Mouse (Mus musculus): ENCODE measurements around the gene Ndel1. TPM values are rescaled to one million over a fixed set of nuclear protein-coding genes. Genes with fewer than 3 reads are reported as not detected.
"Not testable (repeated sequence)": the region's sequence is repeated elsewhere in the genome, so short reads cannot be mapped to it uniquely, and the experiment has no call there.

Ndel1 gene
- total RNA-seq, 2 experiments from 2014 or later, result 76.9 to 85.9 TPM

DNA sequence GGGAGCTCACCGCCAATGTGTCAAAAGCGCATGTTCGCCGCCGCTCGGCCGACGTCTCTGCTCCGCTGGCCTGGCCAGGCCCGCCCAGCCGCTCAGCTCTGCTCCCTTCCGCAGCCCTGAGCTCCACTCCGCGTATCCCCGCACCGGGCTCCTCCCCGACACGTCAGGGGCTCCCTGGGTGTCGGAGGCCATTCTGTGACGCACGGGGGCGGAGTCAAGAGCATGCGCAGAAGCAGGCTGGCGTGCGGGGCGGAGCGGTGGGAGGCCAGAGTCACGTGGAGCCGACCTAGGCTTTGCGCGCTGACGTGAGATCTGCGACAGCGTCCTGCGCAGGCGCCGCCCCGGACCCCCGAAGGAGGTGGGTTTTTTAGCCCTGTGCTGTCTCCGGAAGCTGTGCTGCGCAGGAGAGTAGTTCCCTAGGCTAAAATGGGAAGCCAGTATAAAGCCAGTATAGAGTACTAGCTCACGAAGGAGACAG lies 18.7 kb downstream of the Ndel1 start:
- peak; percentile 100 for DNase-seq (ENCODE audit: low spot score in 2 of 2)

DNA sequence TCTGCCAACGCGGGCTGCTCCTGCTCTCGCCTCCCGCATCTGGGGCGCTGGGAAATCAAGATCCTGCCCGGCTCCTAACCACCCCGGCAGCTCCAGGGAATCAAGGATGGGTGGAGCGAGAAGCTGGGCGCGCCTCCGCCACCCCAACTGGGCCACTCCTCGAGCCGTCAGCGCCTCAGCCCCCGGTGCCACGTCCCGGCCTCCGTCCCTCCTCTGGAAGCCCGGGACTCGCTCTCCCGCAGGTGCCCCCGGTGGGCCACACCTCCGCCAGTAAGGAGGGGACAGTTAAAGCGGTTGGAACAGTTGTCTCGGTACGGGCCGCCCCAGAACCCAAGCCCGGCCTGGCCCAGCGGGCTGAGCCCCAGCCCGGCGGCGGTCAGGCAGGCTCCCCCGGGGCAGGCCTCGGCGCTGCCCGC lies 19.2 kb downstream of the Ndel1 start:
- peak; percentile 74 to 78 for DNase-seq (ENCODE audit: low spot score in 2 of 2)

DNA sequence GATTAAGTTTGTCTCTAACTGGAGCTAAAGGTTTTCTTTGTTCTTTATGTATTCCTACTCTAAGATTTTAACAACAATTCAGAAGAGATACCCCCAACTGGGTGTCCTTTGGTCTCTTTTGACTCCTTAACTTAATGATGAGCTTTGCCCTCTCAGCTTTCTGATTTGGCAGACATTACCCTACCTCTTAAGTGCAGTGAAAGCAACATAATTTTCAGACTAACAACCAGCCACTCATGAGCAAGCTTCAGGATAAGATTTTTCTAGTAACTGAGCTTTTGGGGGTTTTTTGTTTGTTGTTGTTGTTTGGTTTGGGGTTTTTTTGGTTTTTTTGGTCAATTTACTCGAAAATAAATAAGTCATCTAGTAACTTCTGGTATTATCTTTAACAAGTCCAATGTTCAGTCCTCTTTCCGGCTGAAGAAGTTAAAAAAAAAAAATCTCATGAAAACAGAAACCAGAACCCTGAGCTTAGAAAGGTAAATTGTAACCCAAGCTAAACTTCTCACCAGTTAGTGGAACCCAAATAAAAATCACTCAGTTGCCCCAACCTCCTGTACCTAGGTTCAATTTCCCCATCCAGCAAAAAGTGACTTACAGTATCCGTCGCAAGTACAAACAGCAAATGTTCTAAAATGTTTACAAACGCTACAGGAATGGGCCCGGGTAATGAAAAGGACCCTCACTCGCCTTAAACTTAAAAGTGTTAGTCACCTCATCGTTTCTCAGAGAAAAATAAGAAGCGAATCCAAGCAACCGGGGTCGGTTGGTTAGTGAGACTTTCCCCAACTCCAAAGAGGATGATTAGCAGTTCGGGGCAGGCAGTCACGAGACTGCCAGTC lies 19.8 kb downstream of the Ndel1 start:
- DNase-seq (ENCODE audit: low spot score in 2 of 2), result no peak

DNA sequence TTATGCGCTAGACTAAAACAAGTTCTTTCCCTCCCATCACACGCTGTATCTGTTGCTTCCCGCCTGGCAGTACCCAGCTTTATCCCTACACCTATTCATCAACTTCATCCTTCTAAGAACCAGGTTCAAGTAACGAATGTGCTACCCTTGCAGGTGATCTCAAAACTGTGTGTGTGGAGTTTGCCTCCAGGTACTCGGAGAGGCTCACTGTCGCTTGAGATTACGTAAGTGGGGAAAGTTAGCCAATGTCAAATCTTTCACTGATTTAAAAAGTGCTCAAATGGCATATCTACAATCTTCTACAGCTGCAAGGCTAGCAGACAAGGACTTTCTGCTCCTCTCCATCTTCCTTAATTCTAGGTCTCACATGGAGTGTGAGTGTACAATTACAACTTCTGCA lies 20.8 kb downstream of the Ndel1 start:
- DNase-seq (ENCODE audit: low spot score in 2 of 2), result no peak

DNA sequence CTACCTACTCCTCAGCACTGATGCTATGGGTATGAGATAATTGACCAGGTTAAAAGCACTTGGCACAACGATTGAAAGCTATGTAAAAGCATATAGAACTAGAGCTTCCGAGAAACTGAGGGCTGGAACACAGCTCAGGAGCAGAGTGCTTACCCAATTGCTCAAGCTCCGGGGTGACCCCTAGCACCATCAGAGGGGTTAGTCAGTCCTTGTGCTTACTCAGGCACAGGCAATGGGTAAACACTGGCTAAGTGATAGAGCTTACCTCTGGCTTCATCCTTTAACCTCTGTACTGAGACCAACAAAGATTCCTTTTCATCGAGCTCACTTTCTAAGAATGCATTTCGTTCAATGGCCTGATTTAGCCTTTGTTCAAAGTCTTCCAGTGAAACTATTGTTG lies 32.1 kb downstream of the Ndel1 start:
- DNase-seq (ENCODE audit: low spot score in 2 of 2), result no peak

DNA sequence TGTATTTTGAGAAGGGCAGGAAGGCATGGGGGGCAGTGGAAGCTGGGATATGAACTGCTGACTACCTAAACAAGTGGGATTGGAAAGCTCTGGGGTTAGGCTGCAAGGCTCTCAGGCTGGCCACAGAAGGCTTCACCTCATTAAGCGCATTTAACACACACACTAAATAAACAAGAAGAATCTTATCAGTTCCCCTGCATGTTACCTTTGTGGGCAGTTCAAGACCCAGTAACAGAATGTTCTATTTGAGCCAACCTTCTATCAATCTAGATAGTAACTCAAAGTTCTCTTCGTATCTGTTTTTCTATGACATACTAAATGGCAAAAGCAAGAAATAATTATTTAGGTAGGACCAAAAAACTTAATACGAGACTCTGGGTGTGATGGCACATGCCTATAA lies 36.6 kb downstream of the Ndel1 start:
- DNase-seq (ENCODE audit: low spot score in 2 of 2), result no peak

DNA sequence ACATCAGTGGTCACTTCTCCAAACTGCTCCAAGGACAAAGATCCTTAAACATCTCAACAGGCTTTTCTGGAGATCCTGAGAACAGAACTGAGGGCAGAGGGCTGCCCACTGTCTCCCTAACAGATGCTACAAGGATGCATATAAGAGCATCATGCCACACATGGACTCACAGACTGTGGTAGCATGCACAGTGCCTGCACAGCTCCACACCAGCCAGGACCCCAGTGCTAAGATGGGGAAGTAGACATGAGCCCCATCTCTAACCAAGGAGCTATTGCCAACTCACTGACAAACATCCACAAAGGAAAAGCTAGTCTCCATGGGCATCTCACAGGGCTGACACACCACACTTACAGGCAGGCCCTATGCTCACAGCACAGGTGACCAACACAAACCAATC lies 38.1 kb downstream of the Ndel1 start:
- DNase-seq (ENCODE audit: low spot score in 2 of 2), result no peak

DNA sequence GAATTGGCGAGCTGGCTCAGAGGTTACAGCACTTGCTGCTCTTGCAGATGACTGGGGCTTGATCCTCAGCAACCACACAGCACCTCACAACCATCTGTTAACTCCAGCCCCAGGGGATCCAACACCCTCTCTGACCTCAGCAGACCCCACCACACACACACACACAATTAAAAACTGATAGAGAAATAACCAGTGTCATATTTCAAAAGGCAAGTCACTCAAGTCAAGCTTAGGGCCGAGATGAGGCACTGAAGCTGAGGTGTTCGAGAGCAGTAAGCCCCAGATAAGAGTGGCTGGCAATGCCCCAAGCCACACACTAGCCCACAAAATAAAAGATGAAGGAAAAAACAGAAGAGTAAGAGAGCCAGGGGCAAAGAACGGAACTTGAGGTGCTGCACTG lies 38.9 kb downstream of the Ndel1 start:
- no peak for DNase-seq (ENCODE audit: low spot score in 2 of 2)

DNA sequence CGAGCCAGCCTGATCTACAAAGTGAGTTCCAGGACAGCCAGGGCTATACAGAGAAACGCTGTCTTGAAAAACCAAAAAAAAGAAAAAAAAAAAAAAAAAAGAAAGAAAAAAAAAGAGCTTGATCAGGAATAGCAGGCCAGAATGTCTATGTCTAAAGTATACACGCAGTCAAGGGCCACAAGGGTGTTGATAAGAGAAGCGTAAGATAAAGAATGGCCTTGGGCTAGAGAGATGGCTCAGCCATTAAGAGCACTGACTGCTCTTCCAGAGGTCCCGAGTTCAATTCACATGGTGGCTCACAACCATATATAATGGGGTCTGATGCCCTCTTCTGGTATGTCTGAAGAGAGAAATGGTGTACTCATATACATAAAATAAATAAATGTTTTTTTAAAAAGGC lies 40.1 kb downstream of the Ndel1 start:
- not testable (repeated sequence) for DNase-seq (ENCODE audit: low spot score in 2 of 2)

DNA sequence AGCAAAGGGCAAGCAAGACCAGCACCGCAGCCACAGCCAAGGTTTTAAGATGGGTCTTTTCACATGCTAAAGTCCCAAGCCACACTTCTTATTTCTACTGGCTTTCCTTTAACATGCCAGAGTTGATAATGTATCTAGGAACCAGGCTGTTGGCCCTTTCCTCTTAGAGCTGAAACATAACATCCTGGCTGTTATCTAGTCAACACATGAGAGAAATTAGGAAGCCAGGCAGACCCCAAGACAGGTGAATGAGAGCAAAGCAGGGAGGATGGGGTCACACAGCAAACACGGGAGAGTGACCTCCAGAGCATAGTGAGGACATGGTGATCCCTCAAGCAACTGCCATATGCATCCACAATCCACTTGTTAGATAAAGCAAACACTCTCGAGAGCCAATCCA lies 44.9 kb downstream of the Ndel1 start:
- DNase-seq (ENCODE audit: low spot score in 2 of 2), result no peak

DNA sequence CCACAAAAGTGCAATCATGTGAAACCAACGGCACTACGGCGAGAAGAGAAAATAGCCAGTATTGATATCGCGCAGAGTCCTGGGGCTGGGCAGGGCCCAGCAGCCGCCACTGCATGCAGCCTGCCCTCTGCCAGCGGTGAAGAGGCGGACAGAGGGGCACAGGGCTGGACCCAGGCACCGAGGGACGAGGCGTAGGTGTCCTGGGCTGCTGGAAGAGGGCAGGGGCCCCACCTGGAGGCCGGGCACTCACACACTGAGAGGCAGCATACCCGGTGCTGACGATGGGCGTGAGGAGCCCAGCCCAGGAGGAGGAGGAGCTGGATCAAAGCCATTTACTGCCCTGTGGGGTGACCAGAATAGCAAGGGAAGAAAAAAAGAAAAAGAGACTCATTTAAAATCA lies 49.3 kb downstream of the Ndel1 start:
- no peak for DNase-seq (ENCODE audit: low spot score in 2 of 2)

DNA sequence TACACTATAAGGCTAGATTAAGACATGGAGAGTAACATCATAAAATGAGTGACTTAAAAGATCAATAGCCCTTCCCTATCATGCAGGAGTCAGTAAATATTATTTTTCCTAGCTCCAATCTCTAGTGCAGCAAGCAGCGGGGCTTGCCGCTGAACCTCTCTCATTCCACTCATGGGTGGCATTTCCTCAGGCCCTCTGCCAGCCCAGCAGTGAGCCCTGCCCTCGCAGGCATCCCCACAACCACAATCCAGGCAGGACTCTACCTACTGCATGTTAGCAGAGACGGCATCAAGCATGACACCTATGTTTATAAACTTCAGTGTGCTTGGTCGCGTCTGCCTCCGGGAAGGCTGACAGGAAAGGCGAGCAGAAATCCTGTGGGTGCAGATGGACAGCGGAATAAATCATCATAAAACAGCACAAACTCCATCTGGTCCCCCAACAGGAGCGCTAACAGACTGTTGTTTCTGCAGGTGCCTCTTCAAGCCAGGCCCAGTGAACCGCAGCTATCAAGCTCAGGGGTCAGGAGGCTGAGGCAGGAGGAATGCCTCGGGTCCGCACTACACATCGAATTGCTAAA lies 52.3 kb downstream of the Ndel1 start:
- DNase-seq (ENCODE audit: low spot score in 2 of 2), result no peak

DNA sequence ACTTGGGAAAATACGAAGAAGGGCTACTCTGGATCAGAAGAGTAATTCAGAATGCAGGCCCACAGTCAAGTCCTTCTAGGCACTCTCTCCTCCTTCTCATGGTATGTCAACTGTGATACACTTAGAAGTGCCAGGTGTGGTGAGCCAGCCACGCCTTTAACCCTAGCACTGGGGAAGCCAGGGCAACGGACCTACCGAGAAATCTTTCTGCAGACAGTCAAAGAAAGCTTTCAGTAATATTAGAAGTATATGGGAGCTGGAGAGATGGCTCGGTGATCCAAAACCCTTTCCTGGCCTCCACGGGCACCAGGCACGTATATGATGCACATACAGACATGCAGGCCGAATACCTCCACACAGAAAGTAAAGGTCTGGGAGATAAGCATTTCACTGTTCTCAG lies 53.2 kb downstream of the Ndel1 start:
- no peak for DNase-seq (ENCODE audit: low spot score in 2 of 2)

DNA sequence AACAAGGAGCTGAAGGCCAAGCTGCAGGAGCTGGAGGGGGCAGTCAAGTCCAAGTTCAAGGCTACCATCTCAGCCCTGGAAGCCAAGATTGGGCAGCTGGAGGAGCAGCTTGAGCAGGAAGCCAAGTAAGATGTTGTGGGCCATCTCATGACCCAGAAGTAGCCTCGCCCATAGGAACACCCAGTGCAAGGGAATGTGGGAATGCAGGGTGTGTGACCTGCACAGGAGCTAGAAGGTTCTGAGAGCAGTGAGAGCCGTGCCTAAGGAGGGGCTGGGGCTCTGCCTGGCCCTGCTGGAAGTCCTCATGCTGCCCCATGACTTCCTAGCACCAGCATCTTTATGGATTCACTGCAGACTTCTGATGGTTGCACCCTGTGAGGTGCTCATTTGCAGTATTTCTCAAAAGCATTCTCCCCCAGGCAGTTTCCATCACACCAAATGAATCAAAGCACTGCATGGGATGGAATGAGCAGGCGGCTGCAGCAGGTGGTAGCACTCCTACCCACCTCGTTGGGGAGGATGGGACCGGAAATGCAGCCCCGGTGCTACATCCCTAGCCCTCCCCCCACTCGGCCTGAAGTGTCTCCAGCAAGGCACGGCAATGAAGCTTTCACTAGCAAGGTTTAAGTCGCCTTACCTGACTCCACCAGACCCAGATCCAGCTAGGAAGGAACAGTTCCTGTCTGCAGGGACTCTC lies 59.6 kb downstream of the Ndel1 start:
- DNase-seq (ENCODE audit: low spot score in 2 of 2), result no peak

DNA sequence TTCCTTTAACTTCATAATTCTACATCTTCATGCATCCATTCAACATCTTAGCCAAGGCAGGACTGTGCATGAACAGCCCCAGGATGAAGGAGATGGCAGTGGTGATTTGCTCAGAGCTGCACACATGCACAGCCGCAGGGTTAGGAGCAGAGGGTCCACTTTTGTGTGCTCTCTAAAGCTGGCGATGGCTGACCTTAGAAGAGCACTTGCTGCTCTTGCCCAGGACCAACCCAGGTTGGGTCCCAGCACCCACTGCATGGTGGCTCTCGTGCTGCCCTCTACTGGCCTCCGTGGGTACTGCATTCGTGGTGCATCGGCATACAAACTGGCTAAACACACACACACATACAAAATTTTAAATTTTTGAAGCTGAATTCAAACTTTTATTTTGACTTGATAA lies 63.9 kb downstream of the Ndel1 start:
- peak; percentile 71 to 79 for DNase-seq (ENCODE audit: low spot score in 2 of 2)

DNA sequence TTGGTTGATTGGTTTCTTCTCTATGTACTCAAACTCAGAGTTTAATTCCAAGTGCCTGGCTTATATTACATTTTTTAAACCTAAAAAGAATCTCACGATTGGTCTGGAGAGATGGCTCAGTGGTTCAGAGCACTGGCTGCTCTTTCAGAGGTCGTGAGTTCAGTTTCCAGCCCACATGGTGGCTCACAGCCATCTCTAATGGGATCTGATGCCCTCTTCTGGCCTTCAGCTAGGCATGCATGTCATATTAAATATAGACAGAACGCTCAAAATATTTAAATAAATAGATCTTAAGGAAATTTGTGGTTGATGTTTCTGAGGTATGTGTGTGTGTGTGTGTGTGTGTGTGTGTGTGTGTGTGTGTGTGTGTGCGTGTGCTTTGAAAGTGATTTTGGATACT lies 66.5 kb downstream of the Ndel1 start:
- DNase-seq (ENCODE audit: low spot score in 2 of 2), result no peak

DNA sequence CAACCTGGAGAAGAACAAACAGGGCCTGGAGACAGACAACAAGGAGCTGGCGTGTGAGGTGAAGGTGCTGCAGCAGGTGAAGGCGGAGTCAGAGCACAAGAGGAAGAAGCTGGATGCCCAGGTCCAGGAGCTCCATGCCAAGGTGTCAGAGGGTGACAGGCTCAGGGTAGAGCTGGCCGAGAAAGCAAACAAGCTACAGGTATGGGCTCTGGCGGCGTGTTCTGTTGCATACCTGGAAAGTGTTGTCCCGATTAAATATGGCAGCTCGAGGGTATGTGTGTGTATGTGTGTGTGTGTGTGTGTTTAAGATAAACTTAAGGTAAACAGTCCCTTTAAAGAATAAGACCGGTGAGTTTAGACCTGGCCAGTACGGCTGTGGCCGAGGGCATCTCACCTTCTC lies 73.4 kb downstream of the Ndel1 start:
- no peak for DNase-seq (ENCODE audit: low spot score in 2 of 2)

DNA sequence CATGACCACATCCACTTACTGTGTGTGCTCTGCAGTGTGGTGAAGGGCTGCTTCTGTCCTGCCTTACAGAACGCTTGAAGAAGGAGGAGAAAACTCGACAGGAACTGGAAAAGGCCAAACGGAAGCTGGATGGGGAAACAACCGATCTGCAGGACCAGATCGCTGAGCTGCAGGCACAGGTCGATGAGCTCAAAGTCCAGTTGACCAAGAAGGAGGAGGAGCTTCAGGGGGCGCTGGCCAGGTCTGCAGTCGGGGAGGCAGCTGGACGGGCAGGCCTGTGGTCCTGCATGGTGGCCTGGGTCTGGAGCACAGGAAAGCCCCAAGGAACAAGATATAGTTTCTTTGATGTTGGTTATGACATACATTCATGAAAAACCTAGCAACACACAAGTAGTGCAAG lies 79.9 kb downstream of the Ndel1 start:
- no peak for DNase-seq (ENCODE audit: low spot score in 2 of 2)

DNA sequence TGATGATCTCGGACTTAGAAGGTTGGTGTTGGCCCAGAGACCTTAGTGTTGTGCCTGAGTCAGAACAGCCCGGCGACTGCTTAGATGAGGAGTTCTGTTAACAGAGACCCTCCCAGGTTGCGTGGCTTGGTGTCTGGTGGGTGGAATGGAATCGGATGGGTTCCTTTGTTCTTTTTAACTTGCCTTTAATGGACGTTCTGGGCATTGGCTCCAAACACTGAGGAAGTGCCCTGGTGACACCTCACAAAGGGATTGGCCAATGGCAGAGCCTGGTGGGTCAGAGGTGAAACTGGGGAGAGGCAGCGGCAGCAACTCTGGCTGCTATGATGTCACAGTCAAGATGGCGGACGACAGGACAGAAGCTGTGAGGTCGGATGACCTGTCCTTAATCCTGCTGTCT lies 80.9 kb downstream of the Ndel1 start:
- DNase-seq (ENCODE audit: low spot score in 2 of 2), result no peak

DNA sequence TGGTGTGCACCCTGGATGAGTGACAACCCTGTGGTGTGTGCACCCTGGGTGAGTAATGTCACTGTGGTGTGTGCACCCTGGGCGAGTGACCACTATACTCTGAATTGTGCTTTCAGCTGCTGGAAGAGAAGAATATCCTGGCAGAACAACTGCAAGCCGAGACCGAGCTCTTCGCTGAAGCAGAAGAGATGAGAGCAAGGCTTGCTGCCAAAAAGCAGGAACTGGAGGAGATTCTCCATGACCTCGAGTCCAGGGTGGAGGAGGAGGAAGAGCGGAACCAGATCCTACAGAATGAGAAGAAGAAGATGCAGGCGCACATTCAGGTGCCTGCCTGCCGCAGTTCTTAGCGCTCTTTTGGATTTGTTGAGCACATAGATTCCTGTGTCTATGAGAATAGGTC lies 84.4 kb downstream of the Ndel1 start:
- DNase-seq (ENCODE audit: low spot score in 2 of 2), result no peak

DNA sequence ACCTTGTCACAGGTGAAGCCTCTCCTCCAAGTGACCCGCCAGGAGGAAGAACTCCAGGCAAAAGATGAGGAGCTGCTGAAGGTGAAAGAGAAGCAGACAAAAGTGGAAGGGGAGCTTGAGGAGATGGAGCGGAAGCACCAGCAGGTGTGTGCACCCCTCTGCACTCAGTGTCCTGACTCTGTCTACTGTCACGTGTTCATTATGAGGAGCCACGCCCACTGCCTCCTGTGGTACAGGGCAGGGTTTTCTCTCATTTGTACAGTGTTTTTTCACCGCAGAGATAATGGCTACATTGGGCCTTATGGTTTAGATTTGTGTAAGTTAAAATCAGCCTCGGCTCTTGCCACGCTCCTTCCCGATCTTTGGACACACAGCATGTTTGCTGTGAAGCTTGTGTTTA lies 85.8 kb downstream of the Ndel1 start:
- no peak for DNase-seq (ENCODE audit: low spot score in 2 of 2)

DNA sequence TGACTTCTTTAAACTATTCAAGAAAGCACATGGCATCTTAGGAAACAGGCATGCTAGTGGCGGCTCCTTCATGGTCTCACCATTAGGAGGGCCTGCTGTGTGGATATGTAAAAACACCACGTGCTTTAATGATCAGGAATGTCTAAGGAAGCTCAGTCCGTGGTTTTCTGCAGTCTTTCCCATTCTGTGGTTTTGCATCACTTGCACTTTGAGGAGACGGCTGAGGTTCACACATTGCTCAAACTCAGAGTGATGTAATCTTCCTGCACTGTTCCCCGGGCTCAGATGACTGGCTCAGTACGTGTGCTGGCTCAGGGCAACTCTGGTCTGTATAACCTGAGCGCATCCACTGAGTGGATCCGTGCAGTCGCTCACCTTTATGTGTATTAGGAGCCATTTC lies 89.3 kb downstream of the Ndel1 start:
- no peak for DNase-seq (ENCODE audit: low spot score in 2 of 2)

All from adrenal gland, adult 18-20 months (tissue).